Mouse (Mus musculus) CH12.LX (cell line): ENCODE results near the gene Dclre1b. TPM values are rescaled to one million over a fixed set of nuclear protein-coding genes. Genes with fewer than 3 reads are reported as not detected.

Experiments used
- DNase-seq: peaks from one replicate; pipeline ENCODE4 v3.0.0-alpha.2; 2013; ENCODE audit errors: extremely low read depth
- H3K27ac ChIP-seq: 2 replicates; pipeline ENCODE4 v1.5.1; 2012; ENCODE audit warnings: low read depth, mild to moderate bottlenecking, control low read depth, moderate library complexity; ENCODE audit not compliant: insufficient read depth
- H3K27me3 ChIP-seq: replicated peaks from 2 replicates; pipeline ENCODE3; 2012; ENCODE audit warnings: inconsistent platforms
- H3K36me3 ChIP-seq, 2 experiments: replicated peaks in 1 of 2; 2 replicates each; pipeline versions ENCODE3 to v1.6.1; 2012; ENCODE audit warnings: inconsistent platforms in 1 of 2, low read length in 1 of 2, mild to moderate bottlenecking in 1 of 2, mixed read lengths in 1 of 2, moderate library complexity in 1 of 2; ENCODE audit not compliant: control insufficient read depth in 1 of 2, insufficient read depth in 1 of 2
- H3K4me1 ChIP-seq, 2 experiments: 2 replicates each; pipeline ENCODE4 v1.6.1; 2012; ENCODE audit warnings: inconsistent platforms in 1 of 2, moderate library complexity in 1 of 2; ENCODE audit not compliant: insufficient read depth in 2 of 2, control insufficient read depth in 1 of 2
- H3K4me2 ChIP-seq: 2 replicates; pipeline ENCODE4 v1.6.1; 2012; ENCODE audit warnings: low read depth, mild to moderate bottlenecking, control low read depth; ENCODE audit not compliant: poor library complexity, insufficient read depth, severe bottlenecking
- H3K4me3 ChIP-seq, 3 experiments: fragments of 150-350 bp in 1 of 3; sonication (generic) in 1 of 3; replicated peaks in 1 of 3; 2 replicates each; pipeline versions ENCODE3 to v1.5.1; 2011 to 2012; ENCODE audit warnings: low read depth in 2 of 3, low read length in 2 of 3, mild to moderate bottlenecking in 2 of 3, moderate library complexity in 2 of 3, control low read depth in 1 of 3, improper control_type of control experiment in 1 of 3, inconsistent platforms in 1 of 3, mixed read lengths in 1 of 3; ENCODE audit not compliant: poor library complexity in 1 of 3
- H3K79me2 ChIP-seq: replicated peaks from 2 replicates; pipeline ENCODE4 v1.6.1; 2012; ENCODE audit warnings: mild to moderate bottlenecking, moderate library complexity; ENCODE audit not compliant: control insufficient read depth, poor library complexity, insufficient read depth, severe bottlenecking; ENCODE audit errors: extremely low read depth
- H3K9ac ChIP-seq: 2 replicates; pipeline ENCODE4 v1.6.1; 2012; ENCODE audit warnings: low read depth, mild to moderate bottlenecking, control low read depth, moderate library complexity; ENCODE audit not compliant: insufficient read depth
- H3K9me3 ChIP-seq: replicated peaks from 2 replicates; pipeline ENCODE3; 2012; ENCODE audit warnings: low read length, inconsistent platforms, mixed read lengths
- BHLHE40 ChIP-seq: IDR thresholded peaks from 2 replicates; pipeline ENCODE4 v1.6.1; 2011; ENCODE audit warnings: mild to moderate bottlenecking, low read depth, low read length, improper control_type of control experiment
- CHD1 ChIP-seq: IDR thresholded peaks from 2 replicates; pipeline ENCODE4 v1.6.1; 2012; ENCODE audit warnings: low read depth, low read length, improper control_type of control experiment, inconsistent platforms
- CHD2 ChIP-seq: IDR thresholded peaks from 2 replicates; pipeline ENCODE4 v1.6.1; 2011; ENCODE audit warnings: low read length, improper control_type of control experiment
- ELF1 ChIP-seq: IDR thresholded peaks from 2 replicates; pipeline ENCODE4 v1.6.1; 2014; ENCODE audit warnings: low read depth, mild to moderate bottlenecking, inconsistent platforms, low read length, improper control_type of control experiment
- ETS1 ChIP-seq: conservative IDR thresholded peaks from 2 replicates; pipeline ENCODE4 v1.6.1; 2012; ENCODE audit warnings: low read depth, mild to moderate bottlenecking, inconsistent platforms, low read length, improper control_type of control experiment, moderate library complexity
- GABPA ChIP-seq: IDR thresholded peaks from 2 replicates; pipeline ENCODE4 v1.6.1; 2012; ENCODE audit warnings: low read depth, low read length, improper control_type of control experiment, inconsistent platforms; ENCODE audit not compliant: insufficient replicate concordance
- HCFC1 ChIP-seq: IDR thresholded peaks from 2 replicates; pipeline ENCODE4 v1.6.1; 2012; ENCODE audit warnings: low read depth, mild to moderate bottlenecking, inconsistent platforms, low read length, improper control_type of control experiment
- IRF4 ChIP-seq: IDR thresholded peaks from 2 replicates; pipeline ENCODE4 v1.6.1; 2014; ENCODE audit warnings: low read depth, mild to moderate bottlenecking, inconsistent platforms, low read length, improper control_type of control experiment
- JUND ChIP-seq: conservative IDR thresholded peaks from 2 replicates; pipeline ENCODE4 v1.6.1; 2011; ENCODE audit warnings: low read depth, low read length, improper control_type of control experiment
- KAT2A ChIP-seq: IDR thresholded peaks from 2 replicates; pipeline ENCODE4 v1.6.1; 2012; ENCODE audit warnings: low read length, improper control_type of control experiment, inconsistent platforms; ENCODE audit not compliant: insufficient replicate concordance
- MAX ChIP-seq: IDR thresholded peaks from 2 replicates; pipeline ENCODE4 v1.6.1; 2011; ENCODE audit warnings: low read length, improper control_type of control experiment
- MAZ ChIP-seq: IDR thresholded peaks from 2 replicates; pipeline ENCODE4 v1.6.1; 2012; ENCODE audit warnings: low read depth, mild to moderate bottlenecking, inconsistent platforms, low read length, improper control_type of control experiment, moderate library complexity
- MXI1 ChIP-seq: IDR thresholded peaks from 2 replicates; pipeline ENCODE4 v1.6.1; 2011; ENCODE audit warnings: mild to moderate bottlenecking, low read depth, low read length, improper control_type of control experiment
- MYC ChIP-seq: IDR thresholded peaks from 2 replicates; pipeline ENCODE4 v1.6.1; 2011; ENCODE audit warnings: low read depth, mild to moderate bottlenecking, improper control_type of control experiment, low read length
- NELFE ChIP-seq: IDR thresholded peaks from 2 replicates; pipeline ENCODE4 v1.6.1; 2011; ENCODE audit warnings: low read depth, low read length, improper control_type of control experiment
- RCOR1 ChIP-seq: conservative IDR thresholded peaks from 2 replicates; pipeline ENCODE4 v1.6.1; 2012; ENCODE audit warnings: low read depth, mild to moderate bottlenecking, inconsistent platforms, low read length, improper control_type of control experiment
- SIN3A ChIP-seq: IDR thresholded peaks from 2 replicates; pipeline ENCODE4 v1.6.1; 2012; ENCODE audit warnings: low read length, improper control_type of control experiment, inconsistent platforms
- SMC3 ChIP-seq: IDR thresholded peaks from 2 replicates; pipeline ENCODE4 v1.6.1; 2011; ENCODE audit warnings: low read depth, low read length, improper control_type of control experiment
- TBP ChIP-seq: conservative IDR thresholded peaks from 2 replicates; pipeline ENCODE4 v1.6.1; 2011; ENCODE audit warnings: low read depth, low read length, improper control_type of control experiment
- TCF12 ChIP-seq: IDR thresholded peaks from 2 replicates; pipeline ENCODE4 v1.6.1; 2014; ENCODE audit warnings: low read depth, mild to moderate bottlenecking, inconsistent platforms, low read length, improper control_type of control experiment
- USF2 ChIP-seq: conservative IDR thresholded peaks from 2 replicates; pipeline ENCODE4 v1.6.1; 2011; ENCODE audit warnings: low read depth, low read length, improper control_type of control experiment
- ZC3H11A ChIP-seq: IDR thresholded peaks from 2 replicates; pipeline ENCODE4 v1.6.1; 2012; ENCODE audit warnings: low read depth, mild to moderate bottlenecking, inconsistent platforms, low read length, improper control_type of control experiment
- ZNF384 ChIP-seq: IDR thresholded peaks from 2 replicates; pipeline ENCODE4 v1.6.1; 2012; ENCODE audit warnings: low read depth, low read length, improper control_type of control experiment, inconsistent platforms
- dilution Hi-C: fragments of 300-500 bp; cut with MboI; formaldehyde crosslinking; loops from 2 replicates; pipeline ENCODE4 v1.14.3; 2020; ENCODE audit warnings: low sequenced_read_pairs; ENCODE audit not compliant: extremely low pct_unique_long_range_greater_than_20kb, extremely low pct_ligation_motif_present
- in situ Hi-C: fragments of 300-500 bp; cut with MboI; formaldehyde crosslinking; loops from 3 replicates; pipeline ENCODE4 v1.14.3; 2019; ENCODE audit warnings: low sequenced_read_pairs, low pct_ligation_motif_present, low pct_unique_long_range_greater_than_20kb, mixed read lengths
- polyA plus RNA-seq: library from polyadenylated mRNA; unstranded; fragments of >175 nt; gene quantifications from 2 replicates; pipeline ENCODE4 v1.2.1, GENCODE M21; 2012; ENCODE audit warnings: low read depth; ENCODE audit not compliant: insufficient read length
- total RNA-seq, 2 experiments: library from RNA; depleted of rRNA; stranded (reverse); fragments of 300-350 nt in 1 of 2; fragments of >200 nt in 1 of 2; gene quantifications; 2 replicates each; pipeline ENCODE4 v1.2.3; 2012 to 2014

The Dclre1b gene
- total and polyA plus RNA-seq, 3 experiments, result 10.2 to 32.2 (median 16.7) TPM

- Histone ChIP-seq H3K9me3 (peaks cover 16% of the 10 kb centered on the region), H3K27ac (no peak overlapping the region), H3K79me2 (peaks cover 30% of the 10 kb centered on the region), H3K9ac (peak overlapping the region; percentile 85), H3K36me3 (peaks cover 6 to 22% of the 10 kb centered on the region in 2 experiments), H3K4me1 (peaks cover 3 to 11% of the 10 kb centered on the region in 2 experiments; a peak in 3 of 4 replicates), H3K4me2 (peak overlapping the region; percentile 66), H3K4me3 (peak overlapping the region; percentile 63 to 87 (median 64)), H3K27me3 (no peaks in the 10 kb centered on the region)
- no peak for DNase-seq
- dilution Hi-C loops, result no loop called here
- TF ChIP-seq MYC (peak; percentile 70), SMC3 (no peak), NELFE (no peak), ETS1 (no peak), KAT2A (no peak), HCFC1 (no peak), JUND (no peak), USF2 (no peak), TCF12 (no peak), MAZ (no peak), ZC3H11A (no peak), SIN3A (peak; percentile 28; the same call in 1 of the 2 replicates), GABPA (no peak), ZNF384 (no peak), ELF1 (no peak), BHLHE40 (peak; percentile 94), MXI1 (peak; percentile 84), TBP (no peak), IRF4 (no peak), MAX (peak; percentile 51; the same call in 1 of the 2 replicates), CHD1 (no peak), RCOR1 (no peak), CHD2 (no peak)
- in situ Hi-C loops, result loop anchor here (25.0 kb wide), 1 partner anchor 251 kb away; no protein-coding TSS in a partner anchor
Measured at GRCm38 (mm10) chr3:103836453-103836852, 27.2 kb upstream of the Dclre1b start.
